Mouse (Mus musculus): ENCODE data around the gene Pglyrp1.

DNA sequence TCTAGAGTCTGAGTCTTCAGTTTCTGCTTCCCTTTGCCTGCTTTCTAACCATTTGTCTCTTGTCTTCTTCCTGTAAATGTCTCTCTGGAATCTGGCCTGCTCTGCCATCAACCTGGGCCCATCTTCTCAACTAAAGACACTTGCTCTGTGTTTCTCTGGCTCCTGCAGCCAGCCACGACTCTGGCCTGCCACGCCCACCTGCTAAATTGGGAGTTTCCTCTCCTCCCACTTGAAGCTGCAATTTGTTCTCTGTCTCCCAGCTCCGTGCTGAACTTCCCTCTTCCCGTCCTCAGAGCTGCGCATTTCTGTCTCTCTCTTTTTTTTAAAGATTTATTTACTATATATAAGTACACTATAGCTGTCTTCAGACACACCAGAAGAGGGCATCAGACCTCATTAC lies 26.3 kb upstream of the Pglyrp1 start:
- TF ChIP-seq CTCF (IDR thresholded peaks at IDR 0.05; ENCODE audit: low read depth, low read length) (no peak), POLR2A (IDR thresholded peaks at IDR 0.05; ENCODE audit: borderline replicate concordance, low read depth, low read length) (no peak)

Measured in bone marrow macrophage, adult 2 months (primary cell).